Mouse (Mus musculus) kidney, postnatal 0 days (tissue): ENCODE data around the gene Trappc6a. TPM values are rescaled to one million over a fixed set of nuclear protein-coding genes. Genes with fewer than 3 reads are reported as not detected.

Experiments
- ATAC-seq: fragments of 200-750 bp; cut with Nextera tagmentation; replicated peaks from 2 replicates; pipeline ENCODE4 v1.8.0; 2017; ENCODE audit warnings: low read depth, moderate number of reproducible peaks, moderate TSS enrichment, moderate library complexity; ENCODE audit not compliant: low FRiP score
- DNase-seq: peaks from one replicate; pipeline ENCODE4 v3.0.0-alpha.2; 2016; ENCODE audit warnings: low spot score
- H3K27ac ChIP-seq: fragments of 300-500 bp; sonication (generic); 2 replicates; pipeline ENCODE4 v1.5.1; 2014; ENCODE audit warnings: mild to moderate bottlenecking
- H3K27me3 ChIP-seq: fragments of 300-500 bp; sonication (generic); 2 replicates; pipeline ENCODE4 v1.6.1; 2014; ENCODE audit warnings: low read length, mixed read lengths; ENCODE audit not compliant: insufficient read depth
- H3K36me3 ChIP-seq: fragments of 300-500 bp; sonication (generic); 2 replicates; pipeline ENCODE4 v1.6.1; 2014; ENCODE audit warnings: low read length, mixed read lengths; ENCODE audit not compliant: insufficient read depth
- H3K4me1 ChIP-seq: fragments of 300-500 bp; sonication (generic); replicated peaks from 2 replicates; pipeline ENCODE4 v1.6.1; 2014; ENCODE audit warnings: antibody characterized with exemption, low read length, mixed read lengths; ENCODE audit not compliant: insufficient read depth
- H3K4me2 ChIP-seq: fragments of 300-500 bp; sonication (generic); 2 replicates; pipeline ENCODE4 v1.6.1; 2014; ENCODE audit warnings: mild to moderate bottlenecking, low read length, moderate library complexity, mixed read lengths
- H3K4me3 ChIP-seq: fragments of 300-500 bp; sonication (generic); replicated peaks from 2 replicates; pipeline ENCODE4 v1.5.1; 2014; ENCODE audit warnings: low read depth, low read length
- H3K9ac ChIP-seq: fragments of 300-500 bp; sonication (generic); 2 replicates; pipeline ENCODE4 v1.6.1; 2014; ENCODE audit warnings: low read depth, low read length
- H3K9me3 ChIP-seq: fragments of 300-500 bp; sonication (generic); replicated peaks from 2 replicates; pipeline ENCODE4 v1.6.1; 2016; ENCODE audit warnings: low read length, inconsistent platforms, mixed read lengths
- CTCF ChIP-seq: IDR thresholded peaks from 2 replicates; pipeline ENCODE4 v1.5.1; 2016; ENCODE audit warnings: antibody characterized with exemption, low read depth, mild to moderate bottlenecking, moderate library complexity
- WGBS: fragments of 180-500 bp; shearing (Covaris S2); extraction: QIAGEN DNeasy Blood & Tissue Kit; methylation state at CpG from one replicate; pipeline ENCODE4 v1.1.7; 2014; 5-methylcytosine and 5-hydroxymethylcytosine counted together
- polyA plus RNA-seq: library from polyadenylated mRNA; unstranded; fragments of >200 nt; fragmentation: Nextera tagmentation; extraction: Ambion mirVana; gene quantifications from 2 replicates; pipeline ENCODE4 v1.2.1, GENCODE M21; 2015

Trappc6a gene
- polyA plus RNA-seq, 1 experiment from 2014 or later = 91.7 TPM

DNA sequence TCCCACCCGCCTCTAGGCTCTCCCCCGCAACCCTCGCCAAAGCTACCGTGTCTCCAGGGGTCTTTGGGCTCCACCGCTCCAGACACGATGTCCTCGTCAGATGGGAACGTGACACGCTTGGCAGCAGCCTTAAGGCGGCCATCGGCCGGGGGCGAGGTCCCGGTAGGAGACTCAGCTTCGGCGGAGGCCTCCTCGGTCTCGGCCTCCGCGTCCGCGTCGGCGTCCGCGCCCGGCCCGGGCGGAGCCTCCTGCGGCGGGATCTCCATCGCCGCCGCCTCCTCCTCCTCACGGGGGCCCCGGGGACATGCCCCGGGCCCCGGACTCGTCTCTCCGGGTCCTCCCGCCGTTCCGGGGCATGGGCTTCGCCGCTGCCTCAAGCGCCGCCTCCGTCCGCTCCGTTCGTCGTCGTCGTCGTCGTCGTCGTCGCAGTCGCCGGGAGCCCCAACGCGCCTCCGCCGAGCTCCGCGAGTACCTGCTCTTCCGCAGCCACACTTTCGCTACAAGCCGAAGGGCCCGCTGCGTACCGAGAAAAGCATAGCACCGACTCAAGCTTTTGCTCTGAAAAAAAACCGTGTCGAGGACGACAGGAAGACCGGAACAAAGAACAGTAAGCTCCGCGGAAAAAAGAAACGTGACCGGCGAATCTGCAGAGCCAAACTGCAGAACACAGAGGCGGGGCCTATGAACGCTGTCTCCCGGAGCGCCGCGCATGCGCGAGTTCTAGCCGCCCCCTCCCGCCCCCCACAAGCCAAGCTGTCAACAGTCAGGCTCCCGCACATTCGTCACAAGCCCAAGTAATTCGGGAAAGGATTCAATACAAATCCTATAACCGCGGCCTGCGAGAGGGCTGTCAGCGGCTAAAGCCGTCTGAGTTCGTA lies 53.8 kb downstream of the Trappc6a start:
- under 1% methylated on average over 102 of the region's 102 CpGs for WGBS
- no peak for TF ChIP-seq CTCF
- peak; percentile 78 for ATAC-seq

DNA sequence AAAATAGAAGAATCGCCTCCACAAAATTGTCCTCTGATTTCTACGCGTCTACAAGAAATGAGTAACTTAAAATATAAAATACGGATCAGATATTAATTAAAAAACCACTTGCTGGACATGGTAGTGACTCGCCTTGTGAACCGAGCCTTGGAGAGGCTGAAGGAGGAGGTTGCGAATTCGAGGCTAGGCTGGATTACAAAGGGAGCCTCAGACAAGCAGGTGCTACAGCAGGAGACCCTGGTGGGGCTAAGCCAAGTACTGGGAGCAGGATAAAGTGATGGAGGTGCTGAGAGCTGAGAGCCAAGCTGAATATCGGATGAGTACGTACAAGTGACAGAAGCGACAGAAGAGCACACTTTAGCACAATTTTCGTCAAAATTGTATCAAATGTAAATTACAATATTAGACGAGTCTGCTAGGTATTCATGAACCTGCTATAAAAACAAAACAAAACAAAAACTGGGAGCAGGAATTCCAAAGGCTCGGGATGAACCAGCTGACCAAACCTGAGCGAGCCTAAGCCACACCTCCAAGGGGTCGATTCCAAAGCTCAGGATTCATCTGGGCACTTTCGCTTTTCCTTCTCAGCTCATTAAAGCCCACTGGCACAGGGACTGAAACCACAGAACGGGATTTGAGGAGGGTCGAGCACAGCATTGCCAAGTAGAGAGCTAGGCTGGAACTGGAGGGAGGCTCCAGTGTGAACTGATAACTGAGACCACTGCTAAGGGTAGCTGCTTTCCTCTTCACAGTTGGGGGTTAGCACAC lies 54.6 kb downstream of the Trappc6a start, which contains the start of gene Ppp1r37:
Ppp1r37 (minus strand) TSS at position 434 of the 768 bp plus-strand sequence.
- H3K27me3 ChIP-seq = no peaks in the 10 kb centered on the region
- no peak for TF ChIP-seq CTCF
- H3K4me1 ChIP-seq = peaks cover 25% of the 10 kb centered on the region
- no peaks in the 10 kb centered on the region for H3K9me3 ChIP-seq
- H3K4me2 ChIP-seq = peak within 1 kb of the TSS; percentile 65
- peak within 1 kb of the TSS; percentile 94 for H3K9ac ChIP-seq
- WGBS = 2% methylated on average over 19 of the region's 19 CpGs
- H3K36me3 ChIP-seq = 0 out of 2 replicates have a peak, but pooled peaks cover 19% of the 10 kb centered on the region
- peak; percentile 80 for DNase-seq
- no peak for ATAC-seq
- peak within 1 kb of the TSS; percentile 80 for H3K4me3 ChIP-seq
- H3K27ac ChIP-seq = peak within 1 kb of the TSS; percentile 94

More for the DNA sequence above, 53.8 kb downstream of the Trappc6a start:
- Histone ChIP-seq H3K4me2 (peak overlapping the region; percentile 65), H3K4me3 (peak overlapping the region; percentile 80), H3K4me1 (peaks cover 25% of the 10 kb centered on the region), H3K36me3 (0 out of 2 replicates have a peak, but pooled peaks cover 19% of the 10 kb centered on the region), H3K9me3 (no peaks in the 10 kb centered on the region), H3K27ac (peak overlapping the region; percentile 94), H3K9ac (peak overlapping the region; percentile 94), H3K27me3 (no peaks in the 10 kb centered on the region)
- DNase-seq = peak; percentile 98

- Histone ChIP-seq H3K4me1 (peaks cover 22% of the 10 kb centered on the region), H3K4me3 (no peak overlapping the region), H3K36me3 (0 out of 2 replicates have a peak, but pooled peaks cover 19% of the 10 kb centered on the region), H3K27ac (no peak overlapping the region), H3K27me3 (no peaks in the 10 kb centered on the region), H3K9ac (no peak overlapping the region), H3K4me2 (no peak overlapping the region), H3K9me3 (no peaks in the 10 kb centered on the region)
- no peak for TF ChIP-seq CTCF
- no peak for DNase-seq
- no peak for ATAC-seq
- WGBS = 82% methylated on average over 3 of the region's 3 CpGs
Observed at GRCm38 (mm10) chr7:19563884-19564283, 55.7 kb downstream of the Trappc6a start.

GRCm38 (mm10) chr7:19564455-19564854 lies 56.3 kb downstream of the Trappc6a start:
- H3K4me2 ChIP-seq = no peak overlapping the region
- DNase-seq = no peak
- no peak for ATAC-seq
- peaks cover 24% of the 10 kb centered on the region; the same call in 1 of the 2 replicates for H3K36me3 ChIP-seq
- no peak overlapping the region for H3K27ac ChIP-seq
- no peaks in the 10 kb centered on the region for H3K27me3 ChIP-seq
- H3K9ac ChIP-seq = no peak overlapping the region
- no peak overlapping the region for H3K4me3 ChIP-seq
- peak; percentile 39; the same call in 1 of the 2 replicates for TF ChIP-seq CTCF
- no peaks in the 10 kb centered on the region for H3K9me3 ChIP-seq
- WGBS = 94% methylated on average over 4 of the region's 4 CpGs
- H3K4me1 ChIP-seq = peaks cover 16% of the 10 kb centered on the region

Other genes with a start within 250 kb of the Trappc6a start
- 89.4 and 94.4 TPM in 2 replicates for gene Vasp, start 236.6 kb upstream of the Trappc6a start, polyA plus RNA-seq
- gene Ppm1n, start 228.3 kb upstream of the Trappc6a start, polyA plus RNA-seq = 0.18 TPM in 1 of 2 replicates, not detected in the other
- gene Rtn2, start 225.8 kb upstream of the Trappc6a start, polyA plus RNA-seq = 7.3 and 7.4 TPM in 2 replicates
- gene Fosb, start 198.3 kb upstream of the Trappc6a start, polyA plus RNA-seq = 0.11 TPM in 2 replicates
- gene Ercc1, start 163.6 kb upstream of the Trappc6a start, polyA plus RNA-seq = 68.4 and 68.8 TPM in 2 replicates
- gene Cd3eap, start 148.9 kb upstream of the Trappc6a start, polyA plus RNA-seq = 16.7 and 17.7 TPM in 2 replicates
- 3.0 and 4.0 TPM in 2 replicates for gene Ppp1r13l, start 148.6 kb upstream of the Trappc6a start, polyA plus RNA-seq
- 11.0 and 11.5 TPM in 2 replicates for gene Ercc2, start 126.4 kb upstream of the Trappc6a start, polyA plus RNA-seq
- gene Klc3, start 104.3 kb upstream of the Trappc6a start, polyA plus RNA-seq = 6.7 and 8.2 TPM in 2 replicates
- gene Ckm, start 103.6 kb upstream of the Trappc6a start, polyA plus RNA-seq = 1.0 and 1.2 TPM in 2 replicates
- 6.6 and 7.9 TPM in 2 replicates for gene Mark4, start 49.6 kb upstream of the Trappc6a start, polyA plus RNA-seq
- 6.7 and 8.0 TPM in 2 replicates for gene Exoc3l2, start 45.1 kb upstream of the Trappc6a start, polyA plus RNA-seq
- gene Bloc1s3, start within 50 bp of the Trappc6a start, polyA plus RNA-seq = 2.7 and 3.0 TPM in 2 replicates
- not detected in 2 replicates for gene Nkpd1, start 9.4 kb downstream of the Trappc6a start, polyA plus RNA-seq
- gene Ppp1r37, start 54.7 kb downstream of the Trappc6a start, polyA plus RNA-seq = 15.3 and 17.1 TPM in 2 replicates
- 0.17 and 0.34 TPM in 2 replicates for gene Zfp296, start 68.9 kb downstream of the Trappc6a start, polyA plus RNA-seq
- gene Gemin7, start 69.2 kb downstream of the Trappc6a start, polyA plus RNA-seq = 164 and 167 TPM in 2 replicates
- 33.5 and 35.1 TPM in 2 replicates for gene Clasrp, start 96.1 kb downstream of the Trappc6a start, polyA plus RNA-seq
- gene Relb, start 121.0 kb downstream of the Trappc6a start, polyA plus RNA-seq = 9.3 and 10.6 TPM in 2 replicates
- gene Clptm1, start 156.6 kb downstream of the Trappc6a start, polyA plus RNA-seq = 96.9 and 97.8 TPM in 2 replicates
- gene Apoc2, start 169.5 kb downstream of the Trappc6a start, polyA plus RNA-seq = 1.8 and 2.4 TPM in 2 replicates
- 0.79 TPM in 1 of 2 replicates, not detected in the other for gene Gm44805, start 173.0 kb downstream of the Trappc6a start, polyA plus RNA-seq
- gene Apoc4, start 173.1 kb downstream of the Trappc6a start, polyA plus RNA-seq = 0.26 and 0.60 TPM in 2 replicates
- 37.1 and 48.4 TPM in 2 replicates for gene Apoc1, start 184.3 kb downstream of the Trappc6a start, polyA plus RNA-seq
- 511 and 585 TPM in 2 replicates for gene Apoe, start 190.8 kb downstream of the Trappc6a start, polyA plus RNA-seq
- gene Tomm40, start 207.0 kb downstream of the Trappc6a start, polyA plus RNA-seq = 163 and 167 TPM in 2 replicates
- 112 and 114 TPM in 2 replicates for gene Nectin2, start 242.1 kb downstream of the Trappc6a start, polyA plus RNA-seq